Mouse (Mus musculus): ENCODE data around the gene Clk1. TPM values are rescaled to one million over a fixed set of nuclear protein-coding genes. Genes with fewer than 3 reads are reported as not detected.

Gene Clk1
- 121 and 127 TPM in 2 replicates for polyA plus RNA-seq (2016; fragmentation: Nextera tagmentation; extraction: Ambion mirVana)

GRCm38 (mm10) chr1:58423371-58424248 lies at the start of gene Clk1:
TSS of gene Clk1 (minus strand) at chr1:58424066.
- Histone ChIP-seq H3K4me3 (peak within 1 kb of the TSS; percentile 99), H3K9me3 (no peaks in the 10 kb centered on the region), H3K36me3 (peaks cover 34% of the 10 kb centered on the region), H3K27me3 (ENCODE audit: insufficient read depth, poor library complexity, severe bottlenecking) (no peaks in the 10 kb centered on the region), H3K4me1 (replicated peaks) (peaks cover 21% of the 10 kb centered on the region), H3K27ac (peak within 1 kb of the TSS; percentile 100)
- DNase-seq (ENCODE audit: low spot score), result peak; percentile 94
- under 1% methylated on average over 79 of the region's 79 CpGs for WGBS

GRCm38 (mm10) chr1:58465561-58465960 lies 41.7 kb upstream of the Clk1 start:
- DNase-seq (ENCODE audit: low spot score), result no peak
- no peak overlapping the region for H3K27ac ChIP-seq
- H3K4me3 ChIP-seq, result no peak overlapping the region
- no peaks in the 10 kb centered on the region for H3K9me3 ChIP-seq
- peaks cover 98% of the 10 kb centered on the region for H3K36me3 ChIP-seq
- no peaks in the 10 kb centered on the region for H3K27me3 ChIP-seq (ENCODE audit: insufficient read depth, poor library complexity, severe bottlenecking)
- WGBS, result 93% methylated on average over 4 of the region's 4 CpGs
- no peaks in the 10 kb centered on the region for H3K4me1 ChIP-seq (replicated peaks)

- peaks cover 98% of the 10 kb centered on the region for H3K36me3 ChIP-seq
These were observed 41.2 kb upstream of the Clk1 start for GRCm38 (mm10) chr1:58465042-58465441.

GRCm38 (mm10) chr1:58463935-58464334 lies 40.1 kb upstream of the Clk1 start:
- H3K4me3 ChIP-seq, result no peak overlapping the region
- no peak for DNase-seq (ENCODE audit: low spot score)
- 89% methylated on average over 2 of the region's 2 CpGs for WGBS
- peaks cover 98% of the 10 kb centered on the region for H3K36me3 ChIP-seq
- no peaks in the 10 kb centered on the region for H3K27me3 ChIP-seq (ENCODE audit: insufficient read depth, poor library complexity, severe bottlenecking)
- H3K4me1 ChIP-seq (replicated peaks), result no peaks in the 10 kb centered on the region
- no peak overlapping the region for H3K27ac ChIP-seq
- no peaks in the 10 kb centered on the region for H3K9me3 ChIP-seq

More at GRCm38 (mm10) chr1:58465042-58465441, 41.2 kb upstream of the Clk1 start:
- Histone ChIP-seq H3K4me3 (no peak overlapping the region), H3K27ac (no peak overlapping the region), H3K27me3 (ENCODE audit: insufficient read depth, poor library complexity, severe bottlenecking) (no peaks in the 10 kb centered on the region), H3K9me3 (no peaks in the 10 kb centered on the region), H3K4me1 (replicated peaks) (no peaks in the 10 kb centered on the region)
- 91% methylated on average over 4 of the region's 4 CpGs for WGBS
- DNase-seq (ENCODE audit: low spot score), result no peak

GRCm38 (mm10) chr1:58460566-58460965 lies 36.7 kb upstream of the Clk1 start:
- Histone ChIP-seq H3K36me3 (peaks cover 100% of the 10 kb centered on the region), H3K27ac (no peak overlapping the region), H3K27me3 (ENCODE audit: insufficient read depth, poor library complexity, severe bottlenecking) (no peaks in the 10 kb centered on the region), H3K4me3 (no peak overlapping the region), H3K4me1 (replicated peaks) (no peaks in the 10 kb centered on the region), H3K9me3 (no peaks in the 10 kb centered on the region)
- no peak for DNase-seq (ENCODE audit: low spot score)
- 98% methylated on average over 3 of the region's 3 CpGs for WGBS

GRCm38 (mm10) chr1:58458867-58459266 lies 35.0 kb upstream of the Clk1 start:
- Histone ChIP-seq H3K36me3 (peaks cover 100% of the 10 kb centered on the region), H3K27me3 (ENCODE audit: insufficient read depth, poor library complexity, severe bottlenecking) (no peaks in the 10 kb centered on the region), H3K4me3 (no peak overlapping the region), H3K27ac (no peak overlapping the region), H3K4me1 (replicated peaks) (no peaks in the 10 kb centered on the region), H3K9me3 (no peaks in the 10 kb centered on the region)
- 98% methylated on average over 2 of the region's 2 CpGs for WGBS
- no peak for DNase-seq (ENCODE audit: low spot score)

GRCm38 (mm10) chr1:58458175-58458574 lies 34.3 kb upstream of the Clk1 start:
- WGBS, result 94% methylated on average over 5 of the region's 5 CpGs
- H3K36me3 ChIP-seq, result peaks cover 100% of the 10 kb centered on the region
- no peaks in the 10 kb centered on the region for H3K9me3 ChIP-seq
- no peak overlapping the region for H3K27ac ChIP-seq
- H3K27me3 ChIP-seq (ENCODE audit: insufficient read depth, poor library complexity, severe bottlenecking), result no peaks in the 10 kb centered on the region
- H3K4me1 ChIP-seq (replicated peaks), result no peaks in the 10 kb centered on the region
- no peak overlapping the region for H3K4me3 ChIP-seq
- no peak for DNase-seq (ENCODE audit: low spot score)

GRCm38 (mm10) chr1:58454316-58454715 lies 30.4 kb upstream of the Clk1 start:
- Histone ChIP-seq H3K27me3 (ENCODE audit: insufficient read depth, poor library complexity, severe bottlenecking) (no peaks in the 10 kb centered on the region), H3K36me3 (peaks cover 99% of the 10 kb centered on the region), H3K9me3 (no peaks in the 10 kb centered on the region), H3K27ac (no peak overlapping the region), H3K4me3 (no peak overlapping the region), H3K4me1 (replicated peaks) (no peaks in the 10 kb centered on the region)
- 91% methylated on average over 6 of the region's 6 CpGs for WGBS
- DNase-seq (ENCODE audit: low spot score), result no peak

GRCm38 (mm10) chr1:58448396-58448795 lies 24.5 kb upstream of the Clk1 start:
- H3K36me3 ChIP-seq, result peaks cover 69% of the 10 kb centered on the region
- 92% methylated on average over 7 of the region's 7 CpGs for WGBS

GRCm38 (mm10) chr1:58447766-58448165 lies 23.9 kb upstream of the Clk1 start:
- H3K9me3 ChIP-seq, result no peaks in the 10 kb centered on the region
- no peak for DNase-seq (ENCODE audit: low spot score)
- H3K4me3 ChIP-seq, result no peak overlapping the region
- H3K4me1 ChIP-seq (replicated peaks), result peaks cover 32% of the 10 kb centered on the region
- 96% methylated on average over 7 of the region's 7 CpGs for WGBS
- peaks cover 63% of the 10 kb centered on the region for H3K36me3 ChIP-seq
- no peak overlapping the region for H3K27ac ChIP-seq
- H3K27me3 ChIP-seq (ENCODE audit: insufficient read depth, poor library complexity, severe bottlenecking), result no peaks in the 10 kb centered on the region

More at GRCm38 (mm10) chr1:58448396-58448795, 24.5 kb upstream of the Clk1 start:
- H3K9me3 ChIP-seq, result no peaks in the 10 kb centered on the region
- peaks cover 32% of the 10 kb centered on the region for H3K4me1 ChIP-seq (replicated peaks)
- no peaks in the 10 kb centered on the region for H3K27me3 ChIP-seq (ENCODE audit: insufficient read depth, poor library complexity, severe bottlenecking)
- no peak overlapping the region for H3K27ac ChIP-seq
- no peak for DNase-seq (ENCODE audit: low spot score)
- no peak overlapping the region for H3K4me3 ChIP-seq

GRCm38 (mm10) chr1:58445861-58446260 lies 22.0 kb upstream of the Clk1 start:
- no peaks in the 10 kb centered on the region for H3K27me3 ChIP-seq (ENCODE audit: insufficient read depth, poor library complexity, severe bottlenecking)
- peak overlapping the region; percentile 69 for H3K4me3 ChIP-seq
- WGBS, result 13% methylated on average over 11 of the region's 11 CpGs
- no peak for DNase-seq (ENCODE audit: low spot score)
- H3K4me1 ChIP-seq (replicated peaks), result peaks cover 32% of the 10 kb centered on the region
- no peaks in the 10 kb centered on the region for H3K9me3 ChIP-seq
- H3K27ac ChIP-seq, result peak overlapping the region; percentile 93
- H3K36me3 ChIP-seq, result peaks cover 62% of the 10 kb centered on the region

GRCm38 (mm10) chr1:58445143-58445722 lies 21.4 kb upstream of the Clk1 start, which contains the start of the genes Nif3l1 and Ppil3:
TSS of gene Nif3l1 (plus strand) at chr1:58445151.
TSS of gene Ppil3 (minus strand) at chr1:58445486.
- H3K36me3 ChIP-seq, result peaks cover 62% of the 10 kb centered on the region
- H3K27me3 ChIP-seq (ENCODE audit: insufficient read depth, poor library complexity, severe bottlenecking), result no peaks in the 10 kb centered on the region
- no peaks in the 10 kb centered on the region for H3K9me3 ChIP-seq
- under 1% methylated on average over 33 of the region's 33 CpGs for WGBS
- DNase-seq (ENCODE audit: low spot score), result peak; percentile 89
- H3K27ac ChIP-seq, result peak within 1 kb of the TSS; percentile 93
- H3K4me3 ChIP-seq, result peak within 1 kb of the TSS; percentile 69
- peaks cover 32% of the 10 kb centered on the region for H3K4me1 ChIP-seq (replicated peaks)

- Histone ChIP-seq H3K4me3 (peak overlapping the region; percentile 69), H3K27ac (peak overlapping the region; percentile 93), H3K4me1 (replicated peaks) (peaks cover 32% of the 10 kb centered on the region), H3K27me3 (ENCODE audit: insufficient read depth, poor library complexity, severe bottlenecking) (no peaks in the 10 kb centered on the region), H3K36me3 (peaks cover 62% of the 10 kb centered on the region), H3K9me3 (no peaks in the 10 kb centered on the region)
- DNase-seq (ENCODE audit: low spot score), result no peak
- WGBS, result 12% methylated on average over 10 of the region's 10 CpGs
These were observed 20.8 kb upstream of the Clk1 start for GRCm38 (mm10) chr1:58444691-58445090.

All from hindbrain, embryonic 10.5 days (tissue).